Mouse (Mus musculus): ENCODE results near the gene Grin2c.

Gene Grin2c

DNA sequence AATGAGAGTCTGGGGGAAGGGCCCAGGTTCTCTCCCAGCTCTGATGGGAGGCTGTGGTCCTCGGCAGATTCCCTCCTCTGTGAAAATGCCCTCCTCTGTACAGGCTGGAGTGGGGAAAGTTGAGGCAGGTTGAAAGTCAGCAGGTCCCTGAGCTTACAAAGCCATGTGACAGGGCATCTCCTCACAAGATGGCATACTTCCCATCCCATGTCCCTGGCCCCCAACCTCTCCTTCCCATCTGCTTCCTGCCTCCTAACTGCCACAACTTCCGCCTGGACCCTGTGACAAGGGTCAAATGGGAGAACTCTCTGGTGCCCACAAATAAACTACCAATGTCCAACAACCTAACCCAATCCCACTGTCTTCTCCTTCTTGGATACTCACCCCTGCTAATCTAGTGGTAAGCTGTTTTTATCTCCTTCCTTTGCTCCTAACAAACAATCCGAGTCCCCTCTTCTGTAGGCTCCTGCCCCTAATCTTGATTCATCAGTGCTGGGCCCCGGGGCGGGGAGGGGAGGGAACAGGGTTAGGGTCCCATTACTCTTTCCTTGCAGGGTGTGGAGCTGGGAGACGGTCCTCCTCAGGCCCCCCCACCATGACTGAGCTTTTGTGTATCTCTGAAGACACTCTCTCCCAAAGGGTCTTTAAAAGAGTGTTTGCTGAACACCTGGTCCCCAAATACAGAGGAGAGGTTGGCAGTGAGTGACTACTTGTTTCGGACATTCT lies 2.7 kb downstream of the Grin2c start:
- DNase-seq = no peak

DNA sequence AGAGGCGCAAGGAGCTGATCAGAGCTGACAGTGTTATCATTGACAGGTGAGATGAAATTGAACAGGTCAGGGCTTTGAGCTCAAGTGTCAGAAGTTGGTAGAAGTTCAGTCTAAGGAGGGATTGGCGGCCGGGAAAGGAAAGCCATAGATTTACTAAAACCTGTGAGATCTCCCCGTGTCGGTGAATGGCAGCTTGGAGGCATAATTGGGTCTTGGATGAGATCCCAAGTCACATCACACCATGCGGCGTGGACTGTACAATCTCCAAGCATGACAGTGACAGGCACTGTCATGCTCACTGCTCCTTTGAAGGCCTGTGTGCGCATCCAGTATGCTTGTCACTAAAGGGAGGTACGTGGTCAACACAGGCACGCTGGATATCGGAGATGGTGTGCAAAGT lies 4.1 kb downstream of the Grin2c start:
- no peak for DNase-seq

DNA sequence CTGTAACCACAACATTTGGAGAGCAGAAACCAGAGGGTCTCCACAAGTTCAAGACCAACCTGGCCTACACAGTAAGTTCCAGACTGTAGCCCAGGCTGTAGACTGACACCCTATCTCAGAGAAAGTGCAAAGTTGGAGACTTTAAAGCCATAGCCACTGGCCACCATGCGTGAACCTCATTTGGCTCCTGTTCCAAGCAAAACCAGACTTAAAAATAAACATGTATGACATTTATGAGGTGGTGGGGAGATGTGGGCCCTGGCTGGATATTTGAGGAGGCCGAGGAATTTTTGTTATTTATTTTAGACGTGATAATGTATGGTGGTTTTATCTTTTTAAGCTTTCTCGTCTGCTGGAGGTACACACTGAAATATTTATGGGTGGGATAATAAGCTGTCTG lies 7.9 kb downstream of the Grin2c start:
- DNase-seq = no peak

DNA sequence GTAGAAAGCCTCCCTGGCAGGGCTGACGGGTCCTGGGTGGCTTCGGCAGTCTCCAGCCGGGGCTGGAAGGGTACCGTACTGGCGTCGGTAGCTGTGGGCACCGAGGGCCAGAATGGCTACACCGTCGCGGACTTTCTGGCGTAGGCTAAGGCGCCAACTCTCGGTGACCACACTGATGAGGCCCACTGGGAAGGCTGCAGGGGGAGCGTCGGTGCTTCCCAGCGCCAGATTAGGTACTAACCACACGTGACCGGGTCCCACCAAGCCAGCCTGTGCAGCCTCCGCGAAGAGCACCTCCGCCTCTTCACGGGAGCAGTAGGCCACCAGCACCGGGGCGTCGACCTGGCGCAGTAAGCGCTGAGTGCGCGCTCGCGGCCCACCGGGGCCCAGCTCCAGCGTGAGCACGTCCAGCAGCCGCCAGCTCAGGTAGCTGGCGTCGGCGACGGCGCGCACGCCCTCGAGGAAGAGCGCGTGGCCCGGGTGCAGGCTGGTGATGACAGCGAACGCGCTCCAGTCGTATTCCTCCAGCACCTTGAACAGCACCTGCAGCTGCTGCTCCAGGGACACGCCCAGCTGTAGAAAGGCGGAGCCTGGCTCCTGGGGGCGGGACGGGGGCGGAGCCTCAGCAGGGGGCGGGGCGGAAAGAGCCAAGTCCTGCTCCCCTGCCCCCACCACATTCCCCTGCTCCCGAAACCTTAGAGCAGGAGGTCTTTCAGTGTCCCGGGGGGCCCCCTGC lies 9.1 kb downstream of the Grin2c start:
- peak in 1 of 2 experiments; percentile 49 for DNase-seq

DNA sequence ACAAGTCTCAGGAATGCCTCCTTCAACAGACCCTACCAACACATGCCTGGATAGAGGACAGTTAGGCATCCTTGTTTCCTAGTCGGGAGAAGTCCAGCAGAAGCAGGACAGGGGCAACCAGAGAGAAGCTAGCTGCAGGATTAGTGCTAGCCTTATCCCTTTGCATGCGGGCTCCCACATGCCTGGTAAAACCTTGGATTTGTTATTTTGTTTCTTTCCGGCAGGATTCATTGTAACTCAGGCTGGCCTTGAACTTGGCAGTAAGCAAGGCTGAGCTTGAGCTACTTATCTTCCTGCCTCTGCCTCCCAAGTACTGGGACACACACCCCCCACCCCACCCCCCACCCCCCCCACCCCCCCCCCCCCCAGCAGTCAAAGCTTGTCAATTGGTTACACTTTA lies 15.8 kb downstream of the Grin2c start:
- DNase-seq = no peak

DNA sequence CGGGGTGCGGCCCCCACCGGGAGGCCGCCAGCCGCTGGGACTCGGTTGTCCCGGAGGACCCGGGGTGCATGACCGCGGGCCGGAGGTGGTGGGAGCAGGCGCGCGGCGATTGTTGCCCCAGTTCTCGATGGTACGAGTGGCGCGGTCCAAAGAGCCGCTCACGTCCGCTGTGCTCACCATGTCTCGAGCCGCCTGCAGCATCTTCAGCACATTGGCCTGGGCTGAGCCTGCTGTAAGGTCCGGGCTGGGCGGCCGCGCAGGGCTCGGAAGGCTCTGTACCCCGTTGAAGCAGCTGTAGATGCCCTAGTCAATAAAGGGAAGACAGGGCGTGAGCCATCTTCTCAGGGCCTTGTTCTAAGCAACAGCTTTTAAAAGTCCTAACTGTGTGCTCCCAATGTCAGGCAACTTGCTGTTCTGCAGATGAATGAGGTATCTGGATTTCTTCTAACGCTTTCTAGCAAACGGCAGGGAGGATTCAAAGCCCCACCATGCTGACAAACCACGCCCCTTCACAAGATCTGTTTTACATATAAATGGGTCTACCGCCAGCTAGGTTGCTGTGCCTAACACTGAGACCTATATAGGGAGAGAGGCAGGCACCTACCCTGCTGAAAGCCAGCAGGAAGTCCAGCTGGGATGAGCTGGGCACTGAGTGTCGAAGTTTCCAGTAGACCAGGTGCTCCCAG lies 16.5 kb downstream of the Grin2c start:
- no peak for DNase-seq

DNA sequence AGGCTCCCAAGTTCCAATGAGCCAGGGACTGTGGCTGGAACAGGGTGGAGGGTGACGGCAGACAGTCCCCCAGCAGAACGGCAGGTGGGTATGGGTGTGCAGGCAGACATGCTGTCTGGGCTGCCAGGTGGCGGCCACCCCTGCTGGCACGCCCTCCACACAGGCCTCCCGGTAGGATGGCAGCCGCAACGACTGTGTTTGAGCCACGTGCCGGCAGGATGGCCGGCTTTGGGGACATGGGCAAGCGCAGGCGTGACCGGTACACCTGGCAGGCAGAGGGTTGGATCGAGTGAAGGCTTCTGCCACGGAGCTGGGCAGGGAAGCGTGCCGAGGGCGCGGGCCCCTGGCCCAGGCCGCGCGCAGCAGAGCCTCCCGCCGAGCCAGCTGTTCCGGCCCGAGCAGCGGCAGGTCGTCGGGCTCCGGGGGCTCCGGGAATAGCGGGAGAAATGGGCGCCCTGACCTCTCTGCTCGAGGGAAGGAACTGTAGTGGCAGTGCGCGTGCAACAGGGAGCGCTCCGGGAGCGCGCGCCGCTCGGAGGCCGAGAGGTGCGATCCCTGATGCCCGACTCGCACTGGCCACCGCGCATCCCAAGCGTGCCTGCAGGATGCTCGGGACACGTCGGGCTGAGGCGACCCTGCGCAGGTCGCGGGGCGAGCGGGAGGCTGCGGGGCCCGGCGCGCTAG lies 17.2 kb downstream of the Grin2c start:
- DNase-seq = peak in 1 of 2 experiments; percentile 48

DNA sequence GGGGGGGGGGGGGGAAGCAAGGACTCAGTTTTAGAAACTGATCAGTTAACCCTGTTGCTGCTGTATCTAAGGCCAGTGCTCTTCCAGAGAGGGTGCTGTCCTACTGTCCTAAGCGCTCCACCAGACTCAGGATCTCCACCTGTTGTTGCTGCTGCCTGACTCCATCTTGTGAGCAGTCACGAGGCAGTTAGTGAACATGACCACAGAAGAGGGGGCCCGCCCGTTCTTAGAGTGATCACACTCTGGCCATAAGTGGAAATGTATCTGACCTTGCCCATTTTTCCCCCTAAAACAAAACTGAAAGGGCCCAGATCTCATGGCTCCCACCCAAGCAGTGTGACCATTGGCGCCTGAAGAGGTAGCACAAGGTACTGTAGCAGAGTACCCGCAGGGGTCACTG lies 19.1 kb downstream of the Grin2c start:
- no peak for DNase-seq

DNA sequence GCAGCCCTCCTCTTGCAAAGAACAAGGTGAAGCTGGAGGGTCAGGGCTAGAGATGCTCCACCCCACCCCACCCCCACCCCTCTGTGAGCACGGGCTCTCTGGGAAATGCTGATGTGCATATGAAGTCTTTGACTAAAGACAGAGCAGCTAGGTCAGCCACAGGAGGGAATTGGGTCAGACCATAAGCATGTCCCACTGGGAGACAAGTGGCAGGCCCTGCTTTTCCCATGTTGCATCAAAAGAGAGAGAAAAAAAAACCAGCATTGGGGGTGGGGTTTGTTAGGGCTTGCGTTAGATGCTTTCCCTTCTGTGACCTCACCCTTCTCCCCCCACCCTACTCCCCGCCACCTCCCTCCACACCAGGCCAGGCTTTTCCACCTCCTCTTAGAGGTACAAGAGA lies 19.8 kb downstream of the Grin2c start:
- DNase-seq = no peak

DNA sequence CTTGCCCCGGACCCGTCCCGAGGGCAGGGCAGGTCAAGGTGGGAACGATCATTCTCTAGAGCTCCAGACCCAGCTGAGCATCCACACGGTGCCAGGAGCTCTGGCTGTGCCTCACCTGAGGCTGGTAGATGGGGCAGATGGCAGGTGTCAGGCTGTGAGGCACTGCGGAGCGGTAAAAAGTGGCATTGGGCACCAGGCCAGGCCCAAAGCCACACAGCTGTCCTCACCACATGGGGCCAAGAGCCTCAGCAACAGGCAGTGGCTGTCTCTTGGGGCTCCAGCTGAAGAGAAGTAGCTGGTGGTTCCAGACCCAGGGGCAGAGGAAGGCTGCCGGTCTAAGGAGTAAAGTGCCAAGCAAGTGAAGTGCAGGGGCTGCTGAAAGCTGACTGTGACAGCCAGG lies 20.7 kb downstream of the Grin2c start:
- DNase-seq = no peak

DNA sequence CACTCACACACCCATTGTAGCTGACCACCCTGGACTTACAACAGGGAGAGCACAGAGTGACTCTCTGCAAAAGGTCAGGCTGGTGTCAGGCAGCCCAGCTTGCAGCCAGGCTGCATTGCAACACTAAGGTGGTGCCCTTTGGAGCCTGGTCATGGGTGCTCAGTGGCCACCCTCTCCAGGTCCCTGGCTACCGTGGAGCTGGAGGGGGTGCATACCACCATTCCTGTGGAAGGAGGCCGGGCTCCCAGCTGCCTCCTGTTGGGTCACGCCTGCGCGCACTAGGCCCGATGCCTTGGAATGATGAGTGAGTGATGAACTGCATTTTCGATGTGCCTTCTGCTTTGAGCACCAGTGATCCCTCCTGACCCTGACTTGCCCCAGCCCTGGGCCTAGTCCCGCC lies 22.2 kb downstream of the Grin2c start:
- peak; percentile 47 to 64 for DNase-seq

DNA sequence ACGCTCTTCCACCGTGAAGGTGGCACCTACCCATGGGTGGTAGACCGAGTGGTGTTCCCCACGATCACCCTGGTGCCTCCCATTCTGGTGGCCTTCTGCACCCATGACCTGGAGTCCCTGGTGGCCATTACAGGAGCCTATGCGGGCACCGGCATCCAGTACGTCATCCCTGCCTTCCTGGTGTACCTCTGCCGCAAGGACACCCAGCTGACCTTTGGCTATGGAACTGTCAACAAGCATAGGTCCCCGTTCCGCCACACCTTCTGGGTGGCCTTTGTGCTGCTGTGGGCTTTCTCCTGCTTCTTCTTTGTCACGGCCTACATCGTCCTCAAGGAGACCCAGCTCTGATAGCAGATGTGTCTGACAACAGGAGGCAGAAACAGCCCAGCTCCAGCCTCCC lies 23.3 kb downstream of the Grin2c start:
- DNase-seq = no peak

DNA sequence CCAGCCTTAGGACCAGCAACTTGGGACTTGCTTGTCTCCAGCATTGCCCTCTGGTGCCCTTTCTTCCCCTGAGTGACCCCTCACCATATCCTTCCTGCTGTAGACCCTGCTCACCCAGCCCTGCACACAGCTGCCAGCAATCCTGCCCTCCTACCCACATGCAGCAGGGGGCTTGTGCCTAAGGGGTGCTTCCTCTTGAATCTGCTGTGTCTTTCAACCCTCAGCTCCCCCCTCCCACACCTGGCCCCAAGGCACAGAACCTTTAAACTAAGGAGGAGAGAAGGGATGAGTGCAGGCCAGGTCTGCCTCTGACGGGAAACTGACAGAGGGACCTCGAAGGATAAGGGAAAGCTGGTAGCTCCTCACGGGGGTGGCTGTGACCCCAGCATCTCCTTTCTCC lies 24.3 kb downstream of the Grin2c start:
- DNase-seq = no peak

DNA sequence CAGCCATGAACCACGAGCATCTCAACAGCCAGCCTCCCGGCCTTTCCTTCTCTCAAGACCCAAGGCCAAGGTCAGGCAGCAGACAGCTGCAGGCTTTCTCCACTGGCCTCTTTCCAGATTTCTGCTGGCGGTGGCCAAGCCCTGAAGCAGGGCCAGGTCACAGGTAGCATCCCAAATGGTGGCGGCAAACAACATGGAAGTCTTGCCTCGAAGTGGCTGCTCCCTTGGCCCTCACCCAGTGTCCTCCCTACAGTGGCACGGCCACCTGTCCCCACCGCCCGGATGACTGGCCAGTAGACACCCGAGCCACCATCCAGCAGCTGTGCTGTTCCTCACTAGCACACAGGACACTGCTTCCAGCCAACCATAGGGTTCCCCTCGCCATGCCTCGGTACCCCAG lies 25.6 kb downstream of the Grin2c start:
- DNase-seq = no peak

DNA sequence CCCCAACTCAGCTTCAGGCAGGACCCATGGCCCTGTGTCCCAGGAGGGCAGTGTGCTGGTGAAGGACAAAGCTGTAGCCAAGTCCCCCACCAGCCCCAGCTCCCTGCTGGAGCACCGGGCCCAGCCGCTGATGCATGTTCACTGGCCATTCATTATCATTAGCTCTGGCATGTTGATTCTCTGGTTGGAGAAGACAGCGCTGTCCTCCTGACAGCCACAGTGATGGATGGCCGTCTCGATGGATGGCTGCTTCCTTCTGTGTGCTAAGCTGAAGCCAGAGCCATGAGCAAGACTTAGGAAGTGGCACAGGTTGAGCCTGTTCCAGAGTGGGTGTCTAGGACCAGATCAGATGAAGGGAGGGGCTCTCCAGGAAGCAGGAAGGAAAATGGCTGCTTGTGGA lies 30.5 kb downstream of the Grin2c start:
- DNase-seq = no peak

DNA sequence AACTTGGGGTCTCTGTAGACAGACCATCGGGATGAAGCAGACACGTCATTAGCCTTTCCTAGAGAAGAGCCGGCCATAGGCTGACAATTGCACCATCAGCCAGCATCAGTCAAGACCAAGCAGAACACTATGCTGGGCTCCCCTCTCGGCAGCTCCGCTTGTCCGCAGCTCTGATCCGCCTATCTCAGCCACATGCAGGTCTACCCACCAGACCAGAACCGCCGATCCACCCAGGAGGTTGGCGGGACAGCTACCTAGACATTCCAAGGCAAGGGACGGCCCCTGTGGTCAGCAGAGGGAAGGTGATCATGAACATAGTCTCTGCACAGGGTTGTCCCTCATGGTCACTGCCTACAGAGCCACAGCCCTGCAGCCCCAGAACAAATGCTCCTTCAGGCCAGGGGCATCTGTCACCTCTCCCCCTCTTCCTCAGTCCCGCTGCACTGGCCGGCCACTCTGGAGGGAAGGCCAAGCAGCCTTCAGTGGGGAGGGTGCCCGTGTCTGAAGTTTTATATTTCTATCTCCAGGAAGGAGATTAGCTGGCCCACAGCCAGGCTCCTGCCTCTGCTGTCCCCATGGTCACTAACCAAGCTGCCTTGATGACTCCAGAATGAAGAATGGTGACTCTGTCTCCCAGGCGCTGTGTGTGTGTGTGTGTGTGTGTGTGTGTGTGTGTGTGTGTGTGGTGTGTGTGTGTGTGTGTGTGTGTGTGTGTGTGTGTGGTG lies 32.6 kb downstream of the Grin2c start:
- peak in 1 of 2 experiments; percentile 56 for DNase-seq

DNA sequence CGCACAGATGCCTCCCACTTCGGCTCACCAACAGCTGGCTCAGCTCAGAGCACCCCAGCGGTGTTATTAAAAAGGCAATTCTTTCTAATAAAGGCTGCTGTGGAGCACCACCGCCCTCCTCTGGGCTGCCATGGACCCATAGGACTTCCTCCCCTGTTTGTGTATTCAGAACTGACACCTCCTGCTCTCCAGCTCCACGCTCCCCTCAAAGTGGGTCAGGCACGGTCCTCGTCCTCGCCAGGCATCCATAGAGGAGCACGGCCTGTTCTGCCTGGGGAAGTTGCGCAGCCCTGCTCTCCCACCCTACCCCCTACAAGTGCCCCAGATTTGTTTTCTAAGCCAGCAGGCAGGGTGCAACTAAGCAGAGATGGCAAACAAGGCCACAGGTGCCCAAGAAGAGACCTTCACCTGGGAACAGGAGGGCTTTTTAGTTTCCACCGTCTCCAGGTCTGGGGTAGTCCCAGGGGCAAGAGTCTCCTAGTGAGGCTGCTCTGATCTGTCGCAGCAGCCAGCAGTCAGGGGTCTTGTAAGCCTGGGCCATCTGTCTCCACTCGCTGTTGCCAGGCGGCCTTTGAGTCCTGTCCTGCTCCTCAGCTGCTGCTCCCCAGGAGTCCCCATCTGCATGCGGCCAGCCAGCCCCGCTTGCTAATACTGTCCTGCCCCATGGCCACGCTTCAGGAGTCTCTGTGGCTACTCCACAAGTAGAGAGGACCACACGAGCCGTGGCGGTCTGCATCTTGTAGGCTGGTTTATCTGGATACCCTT lies 33.3 kb downstream of the Grin2c start:
- DNase-seq = no peak

DNA sequence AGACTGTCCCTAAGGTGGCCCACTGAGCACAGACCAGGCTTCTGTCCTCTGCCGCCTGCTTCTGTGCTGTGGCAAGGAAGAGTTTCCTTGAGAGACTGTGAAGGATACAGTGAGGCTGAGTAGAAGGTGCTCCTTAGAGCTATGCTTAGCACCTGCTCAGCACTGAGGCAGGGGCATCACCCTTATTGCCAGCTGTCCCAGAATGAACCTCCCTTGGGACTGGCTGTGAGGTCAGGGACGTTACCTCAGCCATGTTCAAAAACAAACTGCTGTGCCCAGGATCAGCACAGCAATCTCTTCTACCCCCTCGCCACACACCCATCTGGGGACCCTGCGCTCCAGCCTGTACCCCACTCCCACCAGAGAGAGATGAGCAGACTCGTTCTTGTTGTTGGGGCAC lies 34.2 kb downstream of the Grin2c start:
- DNase-seq = no peak

DNA sequence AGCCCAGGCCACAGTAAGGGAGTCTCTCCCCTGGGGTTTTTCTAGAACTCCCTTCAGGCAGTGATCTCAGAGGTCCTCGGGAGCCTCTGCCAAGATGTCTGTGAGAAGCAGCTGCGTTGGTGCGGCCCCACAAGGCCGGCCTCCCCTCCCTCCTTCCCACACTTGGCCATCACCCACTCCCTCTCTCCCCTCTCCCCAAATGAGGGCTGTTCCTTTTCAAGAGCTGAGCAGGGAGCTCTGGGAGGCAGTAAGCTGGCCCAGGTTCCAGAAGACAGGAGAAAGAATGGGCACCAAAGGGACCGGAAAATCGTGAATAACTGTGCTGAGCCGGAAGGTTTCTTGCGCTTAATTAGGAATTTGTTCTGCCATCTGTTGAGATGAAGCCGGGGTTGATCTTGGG lies 35.1 kb downstream of the Grin2c start:
- no peak for DNase-seq

DNA sequence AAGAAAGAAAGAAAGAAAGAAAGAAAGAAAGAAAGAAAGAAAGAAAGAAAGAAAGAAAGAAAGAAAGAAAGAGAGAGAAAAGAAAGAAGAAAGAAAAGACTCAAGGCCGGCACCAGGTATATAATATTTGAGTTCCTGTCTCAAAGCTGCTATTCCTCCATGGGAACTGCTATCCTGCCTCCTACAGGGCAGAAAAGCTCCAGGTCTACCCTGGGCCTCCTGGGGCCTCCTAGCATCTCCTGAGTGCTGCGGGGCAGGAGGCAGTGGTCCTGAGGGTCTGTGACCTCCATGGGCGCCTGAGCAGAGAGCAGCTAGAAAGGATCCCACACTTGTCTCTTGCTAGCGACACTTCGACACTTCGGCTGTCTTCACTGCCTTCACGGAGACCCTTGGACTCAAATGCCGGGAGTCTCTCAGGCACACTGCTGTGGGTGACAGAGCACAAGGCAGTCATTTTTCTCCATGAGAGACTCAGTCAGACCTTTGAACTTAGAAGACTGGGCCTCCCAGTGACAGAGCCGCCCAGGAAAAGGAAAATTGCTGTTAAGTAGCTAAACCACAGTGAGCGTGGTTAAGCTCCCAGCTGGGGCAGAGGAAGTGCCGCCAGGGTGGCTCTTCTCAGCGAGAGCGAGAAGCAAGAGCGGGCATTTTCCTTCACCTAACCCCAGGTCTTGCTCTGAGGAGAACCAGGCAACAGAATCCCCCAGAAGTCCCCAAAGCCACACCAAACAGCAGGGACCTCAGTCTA lies 35.7 kb downstream of the Grin2c start:
- peak; percentile 62 to 71 for DNase-seq
